Mouse (Mus musculus): Measurements from ENCODE around the gene Samd1. TPM values are rescaled to one million over a fixed set of nuclear protein-coding genes. Genes with fewer than 3 reads are reported as not detected.

Gene Samd1
- polyA plus RNA-seq, 1 experiment from 2014 or later: 4.2 TPM

- DNase-seq (ENCODE audit: low spot score): no peak
- Histone ChIP-seq H3K4me3 (ENCODE audit: low read depth, low read length) (no peak overlapping the region), H3K27me3 (ENCODE audit: control insufficient read depth, insufficient read depth, low read length) (no peaks in the 10 kb centered on the region), H3K27ac (replicated peaks) (no peak overlapping the region), H3K36me3 (ENCODE audit: control insufficient read depth, insufficient read depth, low read length) (no peaks in the 10 kb centered on the region; the same call in none of the 2 replicates), H3K9ac (ENCODE audit: low read length) (no peak overlapping the region), H3K4me2 (replicated peaks; ENCODE audit: low read depth) (no peak overlapping the region), H3K4me1 (replicated peaks; ENCODE audit: control insufficient read depth, insufficient read depth) (no peaks in the 10 kb centered on the region), H3K9me3 (ENCODE audit: control insufficient read depth, low read length) (no peaks in the 10 kb centered on the region)
- ATAC-seq (ENCODE audit: low FRiP score, low TSS enrichment): no peak
- WGBS: 87% methylated on average over 5 of the region's 5 CpGs
- TF ChIP-seq CTCF (IDR thresholded peaks at IDR 0.05; ENCODE audit: low read depth) (no peak), EP300 (optimal IDR thresholded peaks at IDR 0.05) (no peak)
These were observed 33.3 kb upstream of the Samd1 start for GRCm38 (mm10) chr8:83964015-83964765.

DNA sequence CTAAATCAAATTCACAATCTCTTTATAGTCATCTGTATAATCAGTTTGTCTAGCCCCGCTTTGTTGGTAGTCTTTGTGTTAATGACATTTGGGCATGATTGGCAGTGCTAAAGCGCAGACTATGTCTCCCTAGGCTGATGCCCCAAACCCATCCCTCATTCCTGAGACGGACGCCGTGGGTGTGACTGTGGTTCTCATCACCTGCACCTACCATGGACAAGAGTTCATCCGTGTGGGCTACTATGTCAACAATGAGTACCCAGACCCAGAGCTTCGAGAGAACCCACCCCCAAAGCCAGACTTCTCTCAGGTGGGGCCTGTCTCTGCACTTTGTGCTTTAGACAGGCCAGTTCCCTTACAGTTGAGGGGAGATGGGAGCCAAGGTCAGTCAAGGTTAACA is 29.8 kb upstream of the Samd1 start:
- Histone ChIP-seq H3K27me3 (ENCODE audit: control insufficient read depth, insufficient read depth, low read length) (no peaks in the 10 kb centered on the region), H3K36me3 (ENCODE audit: control insufficient read depth, insufficient read depth, low read length) (no peaks in the 10 kb centered on the region; the same call in none of the 2 replicates), H3K4me3 (ENCODE audit: low read depth, low read length) (no peak overlapping the region), H3K4me1 (replicated peaks; ENCODE audit: control insufficient read depth, insufficient read depth) (no peaks in the 10 kb centered on the region), H3K9ac (ENCODE audit: low read length) (no peak overlapping the region), H3K27ac (replicated peaks) (no peak overlapping the region), H3K4me2 (replicated peaks; ENCODE audit: low read depth) (no peak overlapping the region), H3K9me3 (ENCODE audit: control insufficient read depth, low read length) (no peaks in the 10 kb centered on the region)
- WGBS: 92% methylated on average over 7 of the region's 7 CpGs
- no peak for TF ChIP-seq EP300 (optimal IDR thresholded peaks at IDR 0.05)
- no peak for TF ChIP-seq CTCF (IDR thresholded peaks at IDR 0.05; ENCODE audit: low read depth)
- ATAC-seq (ENCODE audit: low FRiP score, low TSS enrichment) (no peak), DNase-seq (ENCODE audit: low spot score) (no peak)

DNA sequence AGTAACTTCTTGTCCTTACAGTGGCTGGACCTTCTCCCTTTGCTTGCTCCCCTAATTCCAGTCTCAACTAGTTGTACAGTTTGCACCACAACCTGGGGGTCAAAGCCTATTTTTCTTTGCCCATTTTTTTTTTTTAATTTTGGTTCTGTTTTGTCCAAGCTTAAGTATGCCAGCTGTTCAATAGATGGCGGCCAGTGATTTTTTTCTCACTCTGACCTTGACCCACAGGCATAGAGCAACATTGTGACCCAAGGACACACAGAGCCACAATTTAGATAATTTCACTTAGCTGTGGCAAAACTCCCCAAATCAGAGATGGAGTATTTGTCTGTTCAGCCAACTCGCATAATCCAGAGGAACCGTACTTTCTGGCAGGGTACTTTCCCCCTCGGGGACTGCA is 26.4 kb upstream of the Samd1 start:
- Histone ChIP-seq H3K4me3 (ENCODE audit: low read depth, low read length) (no peak overlapping the region), H3K27ac (replicated peaks) (no peak overlapping the region), H3K27me3 (ENCODE audit: control insufficient read depth, insufficient read depth, low read length) (no peaks in the 10 kb centered on the region), H3K4me2 (replicated peaks; ENCODE audit: low read depth) (no peak overlapping the region), H3K4me1 (replicated peaks; ENCODE audit: control insufficient read depth, insufficient read depth) (0 out of 2 replicates have a peak, but pooled peaks cover 3% of the 10 kb centered on the region), H3K36me3 (ENCODE audit: control insufficient read depth, insufficient read depth, low read length) (no peaks in the 10 kb centered on the region; the same call in none of the 2 replicates), H3K9me3 (ENCODE audit: control insufficient read depth, low read length) (no peaks in the 10 kb centered on the region), H3K9ac (ENCODE audit: low read length) (no peak overlapping the region)
- ATAC-seq (ENCODE audit: low FRiP score, low TSS enrichment) (no peak), DNase-seq (ENCODE audit: low spot score) (no peak)
- 87% methylated on average over 4 of the region's 4 CpGs for WGBS
- TF ChIP-seq EP300 (optimal IDR thresholded peaks at IDR 0.05) (no peak), CTCF (IDR thresholded peaks at IDR 0.05; ENCODE audit: low read depth) (no peak)

DNA sequence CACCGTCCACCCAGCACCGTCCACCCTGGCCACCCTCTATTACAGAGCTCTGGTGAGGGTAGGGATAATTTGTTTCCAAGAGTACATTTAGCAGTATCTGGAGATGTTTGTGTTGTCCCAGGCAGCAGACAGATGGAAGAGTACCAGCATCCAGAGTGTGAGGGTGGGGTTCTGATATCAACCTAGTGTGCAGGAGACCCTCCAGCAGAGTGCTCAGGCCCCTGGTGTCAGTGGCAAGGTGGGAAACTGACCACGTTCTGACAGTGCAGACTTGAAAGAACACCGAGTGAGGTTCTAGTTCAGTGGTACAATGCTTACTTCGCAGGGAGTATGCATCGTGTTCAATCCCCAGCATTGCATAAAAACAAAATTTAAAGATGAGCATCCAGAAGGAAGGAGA is 25.8 kb upstream of the Samd1 start:
- Histone ChIP-seq H3K9ac (ENCODE audit: low read length) (no peak overlapping the region), H3K9me3 (ENCODE audit: control insufficient read depth, low read length) (no peaks in the 10 kb centered on the region), H3K36me3 (ENCODE audit: control insufficient read depth, insufficient read depth, low read length) (no peaks in the 10 kb centered on the region; the same call in none of the 2 replicates), H3K27ac (replicated peaks) (no peak overlapping the region), H3K4me2 (replicated peaks; ENCODE audit: low read depth) (peak overlapping the region; percentile 83), H3K4me1 (replicated peaks; ENCODE audit: control insufficient read depth, insufficient read depth) (0 out of 2 replicates have a peak, but pooled peaks cover 3% of the 10 kb centered on the region), H3K27me3 (ENCODE audit: control insufficient read depth, insufficient read depth, low read length) (no peaks in the 10 kb centered on the region), H3K4me3 (ENCODE audit: low read depth, low read length) (peak overlapping the region; percentile 91)
- DNase-seq (ENCODE audit: low spot score) (no peak), ATAC-seq (ENCODE audit: low FRiP score, low TSS enrichment) (no peak)
- 79% methylated on average over 6 of the region's 6 CpGs for WGBS
- TF ChIP-seq CTCF (IDR thresholded peaks at IDR 0.05; ENCODE audit: low read depth) (no peak), EP300 (optimal IDR thresholded peaks at IDR 0.05) (no peak)

DNA sequence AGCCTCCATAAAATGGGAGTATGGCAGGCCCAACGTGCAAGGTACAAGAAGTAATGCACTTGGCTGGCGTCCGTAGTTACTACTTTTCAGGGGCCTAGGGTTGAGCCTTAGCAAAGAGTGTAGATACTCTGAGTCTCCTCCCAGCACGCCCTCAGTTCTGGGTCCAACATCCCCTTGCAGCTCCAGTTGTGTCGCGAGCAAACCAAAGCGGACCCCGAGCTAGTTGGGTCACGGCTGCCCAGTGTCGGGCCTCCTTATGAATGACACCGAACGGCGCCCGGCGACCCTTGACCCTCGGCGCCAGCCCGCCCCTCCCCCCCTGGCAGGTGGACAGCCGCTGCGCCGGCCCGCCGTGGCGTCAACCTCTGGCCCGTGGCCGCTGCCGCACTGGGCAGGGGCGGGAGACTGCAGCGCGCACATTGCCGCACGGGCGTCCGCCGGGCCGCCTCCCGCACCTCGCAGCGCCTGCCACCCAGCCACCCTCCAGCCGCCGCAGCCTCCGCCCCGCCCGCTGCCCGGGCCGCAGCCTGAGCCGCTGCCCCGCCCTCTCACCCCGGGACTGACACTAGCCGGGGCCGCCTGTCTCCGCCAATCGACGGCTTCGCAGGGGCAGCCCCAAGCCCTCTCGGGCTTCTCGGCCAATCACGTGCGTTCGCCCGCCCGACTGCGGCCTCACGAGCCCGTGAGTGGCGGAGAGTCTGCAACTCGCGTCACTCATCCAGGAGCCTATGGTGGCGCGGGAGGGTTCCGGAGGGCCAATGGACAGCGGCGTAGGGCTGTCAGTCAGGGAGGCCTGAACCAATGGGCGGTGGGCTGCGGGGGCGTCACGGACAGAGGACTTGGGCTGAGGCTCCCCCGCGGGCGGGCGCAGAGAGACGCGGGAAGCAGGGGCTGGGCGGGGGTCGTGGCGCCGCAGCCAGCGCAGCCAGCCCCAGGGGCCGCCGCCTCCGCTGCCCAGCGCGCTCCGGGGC is 25.0 kb upstream of the Samd1 start, which contains the start of gene Prkaca:
Gene Prkaca, plus strand, starts transcription at position 844 of the 971 bp plus-strand sequence.
- under 1% methylated on average over 64 of the region's 94 CpGs for WGBS
- peak within 1 kb of the TSS; percentile 99 for H3K4me2 ChIP-seq (replicated peaks; ENCODE audit: low read depth)
- H3K27me3 ChIP-seq (ENCODE audit: control insufficient read depth, insufficient read depth, low read length): no peaks in the 10 kb centered on the region
- TF ChIP-seq EP300 (optimal IDR thresholded peaks at IDR 0.05): peak; percentile 22
- no peak for TF ChIP-seq CTCF (IDR thresholded peaks at IDR 0.05; ENCODE audit: low read depth)
- ATAC-seq (ENCODE audit: low FRiP score, low TSS enrichment) (peak; percentile 99), DNase-seq (ENCODE audit: low spot score) (peak; percentile 98)
- H3K36me3 ChIP-seq (ENCODE audit: control insufficient read depth, insufficient read depth, low read length): no peaks in the 10 kb centered on the region; the same call in none of the 2 replicates
- H3K9ac ChIP-seq (ENCODE audit: low read length): peak within 1 kb of the TSS; percentile 89
- H3K4me1 ChIP-seq (replicated peaks; ENCODE audit: control insufficient read depth, insufficient read depth): peaks cover 3% of the 10 kb centered on the region; the same call in 1 of the 2 replicates
- H3K9me3 ChIP-seq (ENCODE audit: control insufficient read depth, low read length): no peaks in the 10 kb centered on the region
- peak within 1 kb of the TSS; percentile 78 for H3K27ac ChIP-seq (replicated peaks)
- peak within 1 kb of the TSS; percentile 91 for H3K4me3 ChIP-seq (ENCODE audit: low read depth, low read length)

All from stomach, postnatal 0 days (tissue).